Mouse (Mus musculus) heart, embryonic 13.5 days (tissue): ENCODE data around the gene Rgl2. TPM values are rescaled to one million over a fixed set of nuclear protein-coding genes. Genes with fewer than 3 reads are reported as not detected.

Experiments
- ATAC-seq: fragments of 200-750 bp; cut with Nextera tagmentation; 2 replicates; pipeline ENCODE4 v1.8.0; 2017; ENCODE audit warnings: moderate TSS enrichment; ENCODE audit not compliant: insufficient number of reproducible peaks, low FRiP score, low TSS enrichment; ENCODE audit errors: extremely low read depth
- H3K27ac ChIP-seq: fragments of 300-500 bp; sonication (generic); replicated peaks from 2 replicates; pipeline ENCODE4 v1.5.1; 2015; ENCODE audit warnings: moderate library complexity, mild to moderate bottlenecking, inconsistent platforms
- H3K27me3 ChIP-seq: fragments of 300-500 bp; sonication (generic); replicated peaks from 2 replicates; pipeline ENCODE4 v1.6.1; 2015; ENCODE audit warnings: mild to moderate bottlenecking, inconsistent platforms
- H3K36me3 ChIP-seq: fragments of 300-500 bp; sonication (generic); 2 replicates; pipeline ENCODE4 v1.6.1; 2015; ENCODE audit warnings: mild to moderate bottlenecking, inconsistent platforms
- H3K4me1 ChIP-seq: fragments of 300-500 bp; sonication (generic); 2 replicates; pipeline ENCODE4 v1.6.1; 2015; ENCODE audit warnings: inconsistent platforms
- H3K4me2 ChIP-seq: fragments of 300-500 bp; sonication (generic); 2 replicates; pipeline ENCODE4 v1.6.1; 2015; ENCODE audit warnings: inconsistent platforms, mild to moderate bottlenecking, moderate library complexity
- H3K4me3 ChIP-seq: fragments of 300-500 bp; sonication (generic); 2 replicates; pipeline ENCODE4 v1.5.1; 2015; ENCODE audit warnings: moderate library complexity, mild to moderate bottlenecking, inconsistent platforms
- H3K9ac ChIP-seq: fragments of 300-500 bp; sonication (generic); 2 replicates; pipeline ENCODE4 v1.6.1; 2015; ENCODE audit warnings: inconsistent platforms, mild to moderate bottlenecking, moderate library complexity
- H3K9me3 ChIP-seq: fragments of 300-500 bp; sonication (generic); 2 replicates; pipeline ENCODE4 v1.6.1; 2016; ENCODE audit warnings: inconsistent platforms
- WGBS: fragments of 180-500 bp; shearing (Covaris S2); methylation state at CpG from one replicate; pipeline ENCODE4 v1.1.7; 2015; ENCODE audit warnings: mixed read lengths; 5-methylcytosine and 5-hydroxymethylcytosine counted together
- polyA plus RNA-seq: library from polyadenylated mRNA; unstranded; fragments of >200 nt; fragmentation: Nextera tagmentation; extraction: Ambion mirVana; gene quantifications from 2 replicates; pipeline ENCODE4 v1.2.1, GENCODE M21; 2015

Gene Rgl2
- polyA plus RNA-seq, 1 experiment from 2014 or later, result 32.6 TPM

GRCm38 (mm10) chr17:33909077-33909868 is 20.1 kb upstream of the Rgl2 start, which contains the start of gene Daxx:
TSS of gene Daxx (plus strand) at chr17:33909414.
- Histone ChIP-seq H3K27ac (peak within 1 kb of the TSS; percentile 89), H3K9me3 (no peaks in the 10 kb centered on the region), H3K36me3 (peaks cover 37% of the 10 kb centered on the region), H3K4me2 (peak within 1 kb of the TSS; percentile 99), H3K4me1 (peaks cover 25% of the 10 kb centered on the region), H3K27me3 (no peaks in the 10 kb centered on the region), H3K9ac (peak within 1 kb of the TSS; percentile 88), H3K4me3 (peak within 1 kb of the TSS; percentile 75)
- WGBS, result 1% methylated on average over 68 of the region's 68 CpGs
- peak; percentile 94 for ATAC-seq

- no peak for ATAC-seq
- Histone ChIP-seq H3K4me3 (peak overlapping the region; percentile 75), H3K9me3 (no peaks in the 10 kb centered on the region), H3K27me3 (no peaks in the 10 kb centered on the region), H3K36me3 (peaks cover 43% of the 10 kb centered on the region), H3K27ac (peak overlapping the region; percentile 89), H3K4me2 (peak overlapping the region; percentile 99), H3K4me1 (peaks cover 29% of the 10 kb centered on the region), H3K9ac (peak overlapping the region; percentile 88)
- 0% methylated on average over 14 of the region's 14 CpGs for WGBS
Measured at GRCm38 (mm10) chr17:33909869-33910250, 19.5 kb upstream of the Rgl2 start.

- no peak for ATAC-seq
- WGBS, result 46% methylated on average over 11 of the region's 11 CpGs
- Histone ChIP-seq H3K9ac (peak overlapping the region; percentile 88), H3K36me3 (peaks cover 47% of the 10 kb centered on the region), H3K27me3 (no peaks in the 10 kb centered on the region), H3K4me3 (peak overlapping the region; percentile 75), H3K9me3 (no peaks in the 10 kb centered on the region), H3K4me1 (peaks cover 36% of the 10 kb centered on the region), H3K27ac (peak overlapping the region; percentile 89), H3K4me2 (peak overlapping the region; percentile 99)
Measured at GRCm38 (mm10) chr17:33910346-33911051, 18.8 kb upstream of the Rgl2 start.

GRCm38 (mm10) chr17:33911052-33911812 is 18.1 kb upstream of the Rgl2 start:
- H3K27me3 ChIP-seq, result no peaks in the 10 kb centered on the region
- H3K9me3 ChIP-seq, result no peaks in the 10 kb centered on the region
- no peak for ATAC-seq
- peaks cover 36% of the 10 kb centered on the region for H3K4me1 ChIP-seq
- H3K36me3 ChIP-seq, result peaks cover 47% of the 10 kb centered on the region
- 89% methylated on average over 31 of the region's 31 CpGs for WGBS
- no peak overlapping the region for H3K4me3 ChIP-seq
- H3K4me2 ChIP-seq, result peak overlapping the region; percentile 99
- H3K9ac ChIP-seq, result no peak overlapping the region
- H3K27ac ChIP-seq, result no peak overlapping the region

GRCm38 (mm10) chr17:33911813-33912414 is 17.4 kb upstream of the Rgl2 start:
- 91% methylated on average over 28 of the region's 28 CpGs for WGBS
- ATAC-seq, result no peak
- no peak overlapping the region for H3K27ac ChIP-seq
- H3K4me2 ChIP-seq, result no peak overlapping the region
- H3K9me3 ChIP-seq, result no peaks in the 10 kb centered on the region
- no peaks in the 10 kb centered on the region for H3K27me3 ChIP-seq
- peaks cover 48% of the 10 kb centered on the region for H3K36me3 ChIP-seq
- no peak overlapping the region for H3K4me3 ChIP-seq
- peaks cover 41% of the 10 kb centered on the region for H3K4me1 ChIP-seq
- no peak overlapping the region for H3K9ac ChIP-seq

- H3K4me3 ChIP-seq, result no peak overlapping the region
- H3K4me2 ChIP-seq, result no peak overlapping the region
- H3K9me3 ChIP-seq, result no peaks in the 10 kb centered on the region
- H3K9ac ChIP-seq, result no peak overlapping the region
- ATAC-seq, result no peak
- peaks cover 61% of the 10 kb centered on the region for H3K36me3 ChIP-seq
- H3K27ac ChIP-seq, result no peak overlapping the region
- 88% methylated on average over 10 of the region's 10 CpGs for WGBS
- peaks cover 46% of the 10 kb centered on the region for H3K4me1 ChIP-seq
- no peaks in the 10 kb centered on the region for H3K27me3 ChIP-seq
Measured at GRCm38 (mm10) chr17:33913264-33913663, 16.1 kb upstream of the Rgl2 start.

GRCm38 (mm10) chr17:33913905-33914304 is 15.4 kb upstream of the Rgl2 start:
- Histone ChIP-seq H3K4me1 (peaks cover 50% of the 10 kb centered on the region), H3K9me3 (no peaks in the 10 kb centered on the region), H3K36me3 (peaks cover 63% of the 10 kb centered on the region), H3K4me2 (no peak overlapping the region), H3K27me3 (no peaks in the 10 kb centered on the region), H3K27ac (no peak overlapping the region), H3K9ac (no peak overlapping the region), H3K4me3 (no peak overlapping the region)
- no peak for ATAC-seq
- 94% methylated on average over 8 of the region's 8 CpGs for WGBS

- no peak for ATAC-seq
- peaks cover 53% of the 10 kb centered on the region for H3K4me1 ChIP-seq
- no peaks in the 10 kb centered on the region for H3K27me3 ChIP-seq
- H3K9me3 ChIP-seq, result no peaks in the 10 kb centered on the region
- peak overlapping the region; percentile 68 for H3K4me3 ChIP-seq
- H3K36me3 ChIP-seq, result peaks cover 63% of the 10 kb centered on the region
- peak overlapping the region; percentile 81 for H3K4me2 ChIP-seq
- 70% methylated on average over 13 of the region's 13 CpGs for WGBS
- peak overlapping the region; percentile 28; the same call in 1 of the 2 replicates for H3K27ac ChIP-seq
- H3K9ac ChIP-seq, result peak overlapping the region; percentile 47; the same call in 1 of the 2 replicates
Measured at GRCm38 (mm10) chr17:33914969-33915391, 14.4 kb upstream of the Rgl2 start.

- no peaks in the 10 kb centered on the region for H3K9me3 ChIP-seq
- H3K4me2 ChIP-seq, result peak within 1 kb of the TSS; percentile 81
- peaks cover 59% of the 10 kb centered on the region for H3K36me3 ChIP-seq
- H3K27me3 ChIP-seq, result no peaks in the 10 kb centered on the region
- H3K4me3 ChIP-seq, result peak within 1 kb of the TSS; percentile 68
- ATAC-seq, result peak; percentile 85
- H3K27ac ChIP-seq, result peak within 1 kb of the TSS; percentile 79
- peaks cover 48% of the 10 kb centered on the region for H3K4me1 ChIP-seq
- H3K9ac ChIP-seq, result peak within 1 kb of the TSS; percentile 85
- WGBS, result under 1% methylated on average over 30 of the region's 34 CpGs
Measured at GRCm38 (mm10) chr17:33915671-33916250, 13.6 kb upstream of the Rgl2 start, which contains the start of the genes Tapbp and Zbtb22. TSS of gene Tapbp (plus strand) at chr17:33915899. TSS of gene Zbtb22 (plus strand) at chr17:33915904.

GRCm38 (mm10) chr17:33916294-33916693 is 13.0 kb upstream of the Rgl2 start:
- WGBS, result under 1% methylated on average over 15 of the region's 20 CpGs
- ATAC-seq, result peak; percentile 23
- H3K4me1 ChIP-seq, result peaks cover 47% of the 10 kb centered on the region
- H3K9ac ChIP-seq, result peak overlapping the region; percentile 85
- no peaks in the 10 kb centered on the region for H3K27me3 ChIP-seq
- peak overlapping the region; percentile 68 for H3K4me3 ChIP-seq
- H3K36me3 ChIP-seq, result peaks cover 54% of the 10 kb centered on the region
- H3K9me3 ChIP-seq, result no peaks in the 10 kb centered on the region
- peak overlapping the region; percentile 79 for H3K27ac ChIP-seq
- H3K4me2 ChIP-seq, result peak overlapping the region; percentile 81
